Mouse (Mus musculus) lung, adult 2 months (tissue): ENCODE results near the gene Stk10. TPM values are rescaled to one million over a fixed set of nuclear protein-coding genes. Genes with fewer than 3 reads are reported as not detected.
"Not testable (repeated sequence)": the region's sequence is repeated elsewhere in the genome, so short reads cannot be mapped to it uniquely, and the experiment has no call there.

Experiments used
- DNase-seq: peaks from one replicate; pipeline ENCODE4 v3.0.0; 2022
- H3K4me1 ChIP-seq: fragments of 200-500 bp; 2 replicates; pipeline ENCODE4 v1.6.1; 2011; ENCODE audit warnings: low read length; ENCODE audit not compliant: control insufficient read depth, insufficient read depth
- H3K4me3 ChIP-seq: fragments of 200-500 bp; replicated peaks from 2 replicates; pipeline ENCODE3; 2011; ENCODE audit warnings: low read depth, mild to moderate bottlenecking, control low read depth, low read length; ENCODE audit errors: extremely low read depth
- CTCF ChIP-seq: fragments of 200-500 bp; IDR thresholded peaks from 2 replicates; pipeline ENCODE4 v1.5.1; 2011; ENCODE audit warnings: mild to moderate bottlenecking, low read length, control low read depth; ENCODE audit not compliant: insufficient read depth
- POLR2A ChIP-seq: fragments of 200-500 bp; IDR thresholded peaks from 2 replicates; pipeline ENCODE4 v1.6.1; 2011; ENCODE audit warnings: low read depth, mild to moderate bottlenecking, control low read depth, low read length, borderline replicate concordance; ENCODE audit errors: extremely low read depth
- WGBS: fragments of 180-500 bp; shearing (Covaris S2); methylation state at CpG from one replicate; pipeline ENCODE4 v1.1.7; 2018; 5-methylcytosine and 5-hydroxymethylcytosine counted together
- polyA plus RNA-seq: library from polyadenylated mRNA; depleted of rRNA; stranded (reverse); fragments of >200 nt; gene quantifications from 2 replicates; pipeline ENCODE4 v1.2.3, GENCODE M21; 2012

Stk10 gene
- polyA plus RNA-seq, 1 experiment = 22.8 TPM

GRCm38 (mm10) chr11:32605907-32606306 lies 72.8 kb downstream of the Stk10 start:
- Histone ChIP-seq H3K4me3 (no peak overlapping the region), H3K4me1 (peaks cover 8% of the 10 kb centered on the region)
- no peak for TF ChIP-seq CTCF
- WGBS = 76% methylated on average over 3 of the region's 3 CpGs
- no peak for DNase-seq

GRCm38 (mm10) chr11:32607319-32607718 lies 74.2 kb downstream of the Stk10 start:
- H3K4me1 ChIP-seq = peaks cover 4% of the 10 kb centered on the region
- no peak for TF ChIP-seq CTCF
- no peak for TF ChIP-seq POLR2A
- no peak for DNase-seq
- H3K4me3 ChIP-seq = no peak overlapping the region

GRCm38 (mm10) chr11:32610616-32611015 lies 77.5 kb downstream of the Stk10 start:
- TF ChIP-seq POLR2A = no peak
- no peak for TF ChIP-seq CTCF
- no peak for DNase-seq
- H3K4me1 ChIP-seq = no peaks in the 10 kb centered on the region
- 82% methylated on average over 6 of the region's 6 CpGs for WGBS
- H3K4me3 ChIP-seq = no peak overlapping the region

- no peak for TF ChIP-seq POLR2A
- TF ChIP-seq CTCF = no peak
- H3K4me1 ChIP-seq = no peaks in the 10 kb centered on the region
- DNase-seq = no peak
- 61% methylated on average over 6 of the region's 6 CpGs for WGBS
- H3K4me3 ChIP-seq = no peak overlapping the region
These were observed 79.2 kb downstream of the Stk10 start for GRCm38 (mm10) chr11:32612304-32612703.

- TF ChIP-seq POLR2A = no peak
- no peak for TF ChIP-seq CTCF
- 95% methylated on average over 29 of the region's 29 CpGs for WGBS
- Histone ChIP-seq H3K4me3 (no peak overlapping the region), H3K4me1 (peaks cover 6% of the 10 kb centered on the region)
- no peak for DNase-seq
These were observed 81.4 kb downstream of the Stk10 start for GRCm38 (mm10) chr11:32614463-32614862.

GRCm38 (mm10) chr11:32615561-32615960 lies 82.5 kb downstream of the Stk10 start:
- 58% methylated on average over 11 of the region's 11 CpGs for WGBS
- DNase-seq = no peak
- peaks cover 7% of the 10 kb centered on the region for H3K4me1 ChIP-seq
- no peak overlapping the region for H3K4me3 ChIP-seq
- TF ChIP-seq POLR2A (no peak), CTCF (no peak)

- no peak for DNase-seq
- Histone ChIP-seq H3K4me3 (no peak overlapping the region), H3K4me1 (peaks cover 7% of the 10 kb centered on the region)
- TF ChIP-seq POLR2A (no peak), CTCF (no peak)
- whole genome bisulfite sequencing = 78% methylated on average over 6 of the region's 6 CpGs
These were observed 83.0 kb downstream of the Stk10 start for GRCm38 (mm10) chr11:32616091-32616490.

- Histone ChIP-seq H3K4me3 (no peak overlapping the region), H3K4me1 (peaks cover 7% of the 10 kb centered on the region)
- no peak for TF ChIP-seq CTCF
- no peak for TF ChIP-seq POLR2A
- DNase-seq = no peak
- 87% methylated on average over 1 of the region's 1 CpGs for WGBS
These were observed 84.9 kb downstream of the Stk10 start for GRCm38 (mm10) chr11:32618036-32618435.

- H3K4me1 ChIP-seq, H3K4me3 ChIP-seq: not testable (repeated sequence)
- 90% methylated on average over 5 of the region's 5 CpGs for WGBS
These were observed 85.5 kb downstream of the Stk10 start for GRCm38 (mm10) chr11:32618641-32619040.

GRCm38 (mm10) chr11:32619257-32619816 lies 86.2 kb downstream of the Stk10 start:
- Histone ChIP-seq H3K4me1 (peaks cover 7% of the 10 kb centered on the region), H3K4me3 (no peak overlapping the region)
- TF ChIP-seq CTCF = no peak
- TF ChIP-seq POLR2A = no peak
- WGBS = 17% methylated on average over 8 of the region's 8 CpGs
- peak; percentile 20 for DNase-seq

More at GRCm38 (mm10) chr11:32618641-32619040, 85.5 kb downstream of the Stk10 start:
- DNase-seq = not testable (repeated sequence)

- Histone ChIP-seq H3K4me3 (no peak overlapping the region), H3K4me1 (peaks cover 7% of the 10 kb centered on the region)
- TF ChIP-seq POLR2A = no peak
- no peak for TF ChIP-seq CTCF
- no peak for DNase-seq
- WGBS = 74% methylated on average over 6 of the region's 6 CpGs
These were observed 86.9 kb downstream of the Stk10 start for GRCm38 (mm10) chr11:32619866-32620456.
